Mouse (Mus musculus) embryonic facial prominence, embryonic 11.5 days (tissue): ENCODE measurements around the gene Dok4. TPM values are rescaled to one million over a fixed set of nuclear protein-coding genes. Genes with fewer than 3 reads are reported as not detected.

Source experiments
- ATAC-seq: fragments of 200-750 bp; cut with Nextera tagmentation; replicated peaks from 2 replicates; pipeline ENCODE4 v1.8.0; 2017; ENCODE audit warnings: low read depth; ENCODE audit not compliant: insufficient number of reproducible peaks, low FRiP score, low TSS enrichment
- DNase-seq: peaks from one replicate; pipeline ENCODE4 v3.0.0-alpha.2; 2015; ENCODE audit warnings: low spot score
- H3K27ac ChIP-seq: fragments of 300-500 bp; sonication (generic); replicated peaks from 2 replicates; pipeline ENCODE4 v1.5.1; 2014; ENCODE audit warnings: mild to moderate bottlenecking, low read depth, low read length, control low read depth
- H3K27me3 ChIP-seq: fragments of 300-500 bp; sonication (generic); 2 replicates; pipeline ENCODE4 v1.6.1; 2014; ENCODE audit warnings: mild to moderate bottlenecking, low read length, moderate library complexity, mixed read lengths; ENCODE audit not compliant: control insufficient read depth, insufficient read depth
- H3K36me3 ChIP-seq: fragments of 300-500 bp; sonication (generic); replicated peaks from 2 replicates; pipeline ENCODE4 v1.6.1; 2014; ENCODE audit warnings: low read depth, mild to moderate bottlenecking, low read length, moderate library complexity, mixed read lengths; ENCODE audit not compliant: control insufficient read depth, insufficient read depth
- H3K4me1 ChIP-seq: fragments of 300-500 bp; sonication (generic); 2 replicates; pipeline ENCODE4 v1.6.1; 2014; ENCODE audit warnings: low read length, mixed read lengths; ENCODE audit not compliant: control insufficient read depth, insufficient read depth
- H3K4me2 ChIP-seq: fragments of 300-500 bp; sonication (generic); 2 replicates; pipeline ENCODE4 v1.6.1; 2014; ENCODE audit warnings: low read depth, mild to moderate bottlenecking, control low read depth, low read length, moderate library complexity
- H3K4me3 ChIP-seq: fragments of 300-500 bp; sonication (generic); 2 replicates; pipeline ENCODE4 v1.5.1; 2014; ENCODE audit warnings: low read depth, low read length, control low read depth
- H3K9ac ChIP-seq: fragments of 300-500 bp; sonication (generic); replicated peaks from 2 replicates; pipeline ENCODE4 v1.6.1; 2014; ENCODE audit warnings: mild to moderate bottlenecking, control low read depth, low read length
- H3K9me3 ChIP-seq: fragments of 300-500 bp; sonication (generic); replicated peaks from 2 replicates; pipeline ENCODE4 v1.6.1; 2016; ENCODE audit warnings: mild to moderate bottlenecking, low read length, inconsistent platforms, mixed read lengths; ENCODE audit not compliant: control insufficient read depth
- WGBS: fragments of 180-500 bp; shearing (Covaris S2); extraction: QIAGEN DNeasy Blood & Tissue Kit; methylation state at CpG from one replicate; pipeline ENCODE4 v1.1.7; 2014; 5-methylcytosine and 5-hydroxymethylcytosine counted together
- polyA plus RNA-seq: library from polyadenylated mRNA; unstranded; fragments of >200 nt; fragmentation: Nextera tagmentation; extraction: Ambion mirVana; gene quantifications from 2 replicates; pipeline ENCODE4 v1.2.1, GENCODE M21; 2014

Dok4 gene
- polyA plus RNA-seq, 1 experiment from 2014 or later = 11.9 TPM

DNA sequence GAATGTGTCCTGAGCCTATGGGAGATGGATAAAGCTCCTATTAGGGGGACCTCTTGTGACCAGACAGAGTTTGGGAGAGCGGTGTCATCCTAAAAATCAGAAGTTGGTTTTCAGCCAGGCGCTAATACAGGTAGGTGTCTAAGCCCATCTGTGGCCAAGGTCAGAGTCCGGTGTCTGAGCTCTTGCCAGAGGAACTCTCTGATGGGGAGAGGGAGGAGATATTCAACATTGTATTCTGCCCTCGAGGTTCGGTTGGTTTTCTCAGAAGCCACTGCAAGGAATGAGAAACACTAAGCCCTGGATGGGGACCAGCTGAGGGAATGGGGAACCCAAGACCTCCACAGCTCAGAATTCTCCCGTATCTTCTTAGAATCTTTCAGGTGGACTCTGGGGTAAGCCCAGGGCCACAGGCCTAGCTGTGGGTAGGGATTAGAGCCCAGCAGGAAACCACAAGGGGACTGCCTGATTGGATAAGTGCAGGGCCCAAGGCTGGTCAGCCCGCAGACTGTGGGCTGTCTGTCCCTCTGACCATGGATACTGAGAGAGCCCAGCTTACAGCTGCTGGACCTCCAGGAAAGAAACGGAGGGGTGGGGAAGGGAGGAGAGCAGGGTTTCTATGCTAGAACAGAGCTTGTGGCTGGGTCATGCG is 40.3 kb upstream of the Dok4 start:
- ATAC-seq = no peak
- WGBS = 39% methylated on average over 9 of the region's 9 CpGs
- peak overlapping the region; percentile 89 for H3K9ac ChIP-seq
- peaks cover 2% of the 10 kb centered on the region for H3K4me1 ChIP-seq
- H3K4me3 ChIP-seq = peak overlapping the region; percentile 68
- H3K27me3 ChIP-seq = peaks cover 4% of the 10 kb centered on the region; the same call in 1 of the 2 replicates
- H3K9me3 ChIP-seq = no peaks in the 10 kb centered on the region
- DNase-seq = no peak
- H3K27ac ChIP-seq = no peak overlapping the region
- H3K4me2 ChIP-seq = peak overlapping the region; percentile 88
- no peaks in the 10 kb centered on the region; the same call in 1 of the 2 replicates for H3K36me3 ChIP-seq

DNA sequence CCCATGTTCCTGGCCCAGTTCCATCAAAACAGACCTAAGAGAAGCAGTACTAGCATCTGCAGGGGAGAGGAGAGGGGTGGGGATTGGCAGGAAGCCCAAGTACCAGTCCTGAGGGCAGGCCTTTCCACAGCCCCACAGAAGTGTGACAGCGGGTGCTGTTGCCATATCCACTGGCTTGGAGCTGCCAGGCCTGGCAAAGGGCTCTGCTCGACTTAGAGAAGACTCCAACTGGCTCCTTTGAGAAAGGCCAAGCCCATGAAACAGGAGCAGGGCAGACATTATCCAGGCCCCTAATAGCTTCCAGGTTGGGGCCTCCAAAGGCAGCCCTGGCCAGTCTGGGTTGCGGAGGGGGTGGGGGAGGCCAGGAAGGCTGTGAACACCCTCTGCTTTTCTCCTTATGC is 38.6 kb upstream of the Dok4 start:
- WGBS = 39% methylated on average over 3 of the region's 3 CpGs
- DNase-seq (peak; percentile 80), ATAC-seq (no peak; the same call in 1 of the 2 replicates)
- H3K9ac ChIP-seq = no peak overlapping the region
- H3K36me3 ChIP-seq = no peaks in the 10 kb centered on the region; the same call in 1 of the 2 replicates
- peak overlapping the region; percentile 26 for H3K4me2 ChIP-seq
- H3K4me3 ChIP-seq = no peak overlapping the region
- peaks cover 4% of the 10 kb centered on the region; the same call in 1 of the 2 replicates for H3K27me3 ChIP-seq
- no peaks in the 10 kb centered on the region for H3K9me3 ChIP-seq
- H3K4me1 ChIP-seq = peaks cover 2% of the 10 kb centered on the region
- 0 out of 2 replicates have a peak overlapping the region, but pooled peaks have one; percentile 38 for H3K27ac ChIP-seq

DNA sequence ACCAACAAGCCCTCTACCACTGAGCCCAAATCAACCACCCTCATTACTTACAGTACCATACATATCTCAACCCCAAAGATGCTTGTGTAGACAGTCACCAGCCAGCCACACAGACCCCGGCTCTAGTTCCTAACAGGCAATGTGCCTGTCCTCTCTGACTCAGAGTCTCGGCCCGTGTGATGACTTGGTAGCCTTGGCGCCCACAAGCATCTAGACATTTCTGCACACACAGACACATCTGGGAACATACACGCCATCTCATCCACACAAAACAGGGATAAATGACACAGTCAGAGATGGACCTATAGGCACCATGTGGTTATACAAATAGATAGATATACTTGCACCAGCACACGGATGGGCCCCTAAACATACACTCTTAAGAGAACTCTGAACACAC is 38.1 kb upstream of the Dok4 start:
- H3K9me3 ChIP-seq = no peaks in the 10 kb centered on the region
- H3K4me2 ChIP-seq = no peak overlapping the region; the same call in 1 of the 2 replicates
- ATAC-seq (no peak), DNase-seq (no peak)
- peaks cover 4% of the 10 kb centered on the region; the same call in 1 of the 2 replicates for H3K27me3 ChIP-seq
- peaks cover 2% of the 10 kb centered on the region for H3K4me1 ChIP-seq
- no peaks in the 10 kb centered on the region; the same call in 1 of the 2 replicates for H3K36me3 ChIP-seq
- H3K9ac ChIP-seq = no peak overlapping the region
- no peak overlapping the region for H3K4me3 ChIP-seq
- 0 out of 2 replicates have a peak overlapping the region, but pooled peaks have one; percentile 38 for H3K27ac ChIP-seq
- WGBS = 80% methylated on average over 6 of the region's 6 CpGs

DNA sequence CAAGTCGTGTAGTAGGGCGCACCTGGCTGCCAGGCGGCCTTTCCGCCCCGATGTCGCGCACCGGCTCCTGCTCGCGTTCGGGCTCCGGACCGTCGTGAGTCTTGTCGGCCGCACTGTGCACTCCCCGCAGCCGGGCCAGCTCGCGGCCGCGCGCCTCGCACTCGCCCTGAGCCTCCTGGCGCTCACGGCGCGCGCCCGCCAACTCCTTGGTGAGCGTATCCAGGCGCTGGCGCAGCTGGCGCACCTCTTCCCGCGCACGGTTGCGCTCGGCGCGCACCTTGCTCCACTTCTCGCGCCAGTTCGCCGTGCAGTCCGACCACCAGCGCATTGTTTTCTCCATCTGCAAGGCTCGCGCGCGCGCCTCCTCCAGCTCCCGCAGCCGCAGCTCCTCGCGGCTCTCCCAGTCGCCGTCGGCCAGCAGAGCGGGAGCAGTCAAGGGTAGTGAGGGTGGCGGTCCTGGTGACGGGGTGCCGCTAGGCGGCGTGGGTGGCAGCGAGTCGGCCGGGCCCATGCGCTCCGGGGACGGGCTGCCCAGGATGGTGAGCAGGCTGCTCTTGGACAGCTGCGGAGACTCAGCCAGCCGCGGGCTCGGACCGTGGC is 37.0 kb upstream of the Dok4 start:
- DNase-seq (peak; percentile 80), ATAC-seq (peak; percentile 58)
- Histone ChIP-seq H3K4me3 (peak overlapping the region; percentile 31), H3K36me3 (no peaks in the 10 kb centered on the region; the same call in 1 of the 2 replicates), H3K27me3 (peaks cover 4% of the 10 kb centered on the region; the same call in 1 of the 2 replicates), H3K4me1 (peaks cover 2% of the 10 kb centered on the region), H3K4me2 (peak overlapping the region; percentile 83), H3K27ac (no peak overlapping the region), H3K9me3 (no peaks in the 10 kb centered on the region), H3K9ac (peak overlapping the region; percentile 32; the same call in 1 of the 2 replicates)
- WGBS = 6% methylated on average over 75 of the region's 77 CpGs

DNA sequence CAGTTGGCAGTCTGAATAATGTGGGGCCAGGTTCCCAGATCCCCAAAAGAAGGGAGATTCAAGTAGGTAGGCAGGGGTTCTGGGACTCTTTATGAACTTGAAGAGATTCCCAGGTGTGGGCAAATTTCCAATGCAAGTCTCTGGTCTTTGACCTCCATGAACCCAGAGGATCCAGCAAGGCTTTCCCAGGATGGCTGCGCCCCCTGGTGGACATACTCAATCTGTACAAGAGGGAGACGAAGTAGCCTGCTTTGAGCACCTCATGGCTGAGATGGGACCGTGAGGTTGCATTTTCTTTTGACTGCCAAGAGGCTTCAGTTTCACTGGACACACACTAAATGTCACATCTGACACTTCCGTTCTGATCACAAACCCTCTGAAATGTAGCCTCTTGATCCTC is 32.7 kb upstream of the Dok4 start:
- Histone ChIP-seq H3K4me3 (no peak overlapping the region), H3K9me3 (no peaks in the 10 kb centered on the region), H3K9ac (no peak overlapping the region), H3K4me1 (no peaks in the 10 kb centered on the region; the same call in 1 of the 2 replicates), H3K4me2 (no peak overlapping the region), H3K27ac (no peak overlapping the region), H3K27me3 (peaks cover 4% of the 10 kb centered on the region; the same call in 1 of the 2 replicates), H3K36me3 (peaks cover 4% of the 10 kb centered on the region)
- WGBS = 10% methylated on average over 4 of the region's 4 CpGs
- ATAC-seq (no peak), DNase-seq (peak; percentile 88)

DNA sequence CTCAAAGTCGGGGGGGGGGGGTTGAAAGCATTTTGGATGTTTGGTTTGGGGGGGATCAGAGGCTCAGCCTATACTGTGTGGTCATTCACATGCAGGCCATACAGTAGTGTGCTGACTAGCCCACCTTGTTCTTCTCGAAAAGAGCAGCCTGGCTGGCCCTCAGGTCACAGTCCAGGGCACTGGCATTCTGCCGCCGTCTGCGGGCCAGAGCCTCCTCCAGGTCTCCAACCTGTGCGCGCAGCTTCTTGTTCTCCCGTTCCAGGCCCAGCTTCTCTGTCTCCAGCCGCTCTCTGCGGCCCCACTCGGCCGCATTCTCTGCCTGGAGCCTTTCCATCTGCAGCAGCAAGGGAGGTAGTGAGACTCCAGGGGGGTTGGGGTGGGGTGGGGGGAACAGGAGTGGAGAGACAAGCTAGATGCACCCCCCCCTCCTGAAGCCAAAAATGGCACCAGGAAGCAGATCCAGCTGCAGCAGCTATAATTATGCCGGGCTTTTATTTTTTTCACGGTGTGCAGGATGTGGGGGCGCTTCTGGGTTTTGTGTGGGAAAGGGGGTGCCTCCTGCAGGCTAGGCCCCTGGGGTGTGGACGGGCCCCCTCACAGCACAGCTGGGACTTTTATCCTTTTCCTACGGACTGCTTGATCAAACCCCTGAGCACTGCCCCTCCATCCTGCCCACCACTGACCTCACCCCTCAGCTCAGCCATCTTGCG is 31.6 kb upstream of the Dok4 start:
- Histone ChIP-seq H3K9ac (0 out of 2 replicates have a peak overlapping the region, but pooled peaks have one; percentile 22), H3K4me3 (no peak overlapping the region), H3K36me3 (peaks cover 6% of the 10 kb centered on the region), H3K27me3 (no peaks in the 10 kb centered on the region), H3K4me2 (no peak overlapping the region), H3K4me1 (no peaks in the 10 kb centered on the region), H3K27ac (no peak overlapping the region), H3K9me3 (no peaks in the 10 kb centered on the region)
- DNase-seq (no peak), ATAC-seq (no peak)
- 89% methylated on average over 18 of the region's 18 CpGs for WGBS

DNA sequence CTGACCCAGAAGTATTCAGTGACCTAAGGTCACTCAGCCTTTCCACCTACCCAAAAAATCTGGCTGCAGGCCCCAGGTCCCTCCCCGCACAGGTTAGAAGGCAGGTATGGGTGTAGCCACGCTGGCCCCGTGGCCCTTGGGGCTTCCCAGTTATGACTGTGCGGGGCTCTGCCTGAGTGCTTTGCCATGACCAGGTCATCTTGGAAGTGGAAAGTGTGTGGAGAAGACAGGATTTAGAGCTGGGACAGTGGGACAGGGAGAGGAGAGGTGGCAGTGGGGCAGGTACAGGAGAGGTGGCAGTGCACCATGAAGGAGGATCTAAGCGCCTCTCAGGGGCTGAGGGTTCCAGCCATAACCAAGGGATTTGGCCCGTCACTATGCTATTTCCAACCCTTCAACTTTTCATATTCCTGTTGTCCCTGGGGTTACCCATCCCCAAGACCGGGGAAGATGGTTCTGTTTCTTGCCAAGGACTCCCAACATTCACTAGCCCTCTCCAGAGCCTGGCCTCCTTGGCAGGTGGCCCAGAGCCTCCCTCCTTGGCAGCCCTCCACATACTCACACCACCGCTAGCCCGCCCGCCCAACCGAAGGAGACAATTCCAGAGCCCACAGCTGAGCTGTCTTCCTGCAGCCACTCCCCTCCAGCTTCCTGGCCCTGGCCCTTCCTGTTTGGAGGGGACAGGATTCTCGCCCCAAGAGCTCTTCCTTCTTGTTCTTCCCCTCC is 28.5 kb upstream of the Dok4 start:
- Histone ChIP-seq H3K4me3 (no peak overlapping the region), H3K4me2 (no peak overlapping the region), H3K9ac (no peak overlapping the region), H3K27ac (no peak overlapping the region), H3K9me3 (no peaks in the 10 kb centered on the region), H3K27me3 (no peaks in the 10 kb centered on the region), H3K36me3 (peaks cover 6% of the 10 kb centered on the region), H3K4me1 (peaks cover 4% of the 10 kb centered on the region; the same call in 1 of the 2 replicates)
- WGBS = 86% methylated on average over 12 of the region's 12 CpGs
- no peak for ATAC-seq
- DNase-seq = no peak
